Mouse (Mus musculus) heart, embryonic 11.5 days (tissue): ENCODE measurements at regions not wholly inside any gene's neighbourhood (a gene's known extent, or its start where the extent isn't known, plus 50 kb on each side); places are given as distances from the start of the nearest gene placed in this dataset.

ENCODE experiments used
- ATAC-seq: fragments of 200-750 bp; cut with Nextera tagmentation; replicated peaks from 2 replicates; pipeline ENCODE4 v1.8.0; 2017; ENCODE audit warnings: moderate library complexity; ENCODE audit not compliant: insufficient number of reproducible peaks, low FRiP score, low TSS enrichment
- H3K27ac ChIP-seq: fragments of 300-500 bp; sonication (generic); 2 replicates; pipeline ENCODE4 v1.5.1; 2014; ENCODE audit warnings: mild to moderate bottlenecking, low read depth, low read length
- H3K27me3 ChIP-seq: fragments of 300-500 bp; sonication (generic); 2 replicates; pipeline ENCODE4 v1.6.1; 2014; ENCODE audit warnings: mild to moderate bottlenecking, low read length, mixed read lengths; ENCODE audit not compliant: control insufficient read depth, insufficient read depth
- H3K36me3 ChIP-seq: fragments of 300-500 bp; sonication (generic); 2 replicates; pipeline ENCODE4 v1.6.1; 2014; ENCODE audit warnings: mild to moderate bottlenecking, low read length, moderate library complexity, mixed read lengths; ENCODE audit not compliant: control insufficient read depth, insufficient read depth
- H3K4me1 ChIP-seq: fragments of 300-500 bp; sonication (generic); 2 replicates; pipeline ENCODE4 v1.6.1; 2014; ENCODE audit warnings: low read length; ENCODE audit not compliant: control insufficient read depth, insufficient read depth
- H3K4me2 ChIP-seq: fragments of 300-500 bp; sonication (generic); 2 replicates; pipeline ENCODE4 v1.6.1; 2014; ENCODE audit warnings: mild to moderate bottlenecking, moderate library complexity
- H3K4me3 ChIP-seq: fragments of 300-500 bp; sonication (generic); 2 replicates; pipeline ENCODE4 v1.5.1; 2014; ENCODE audit warnings: low read depth, low read length
- H3K9ac ChIP-seq: fragments of 300-500 bp; sonication (generic); 2 replicates; pipeline ENCODE4 v1.6.1; 2014; ENCODE audit warnings: mild to moderate bottlenecking, low read depth, low read length, moderate library complexity
- H3K9me3 ChIP-seq: fragments of 300-500 bp; sonication (generic); replicated peaks from 2 replicates; pipeline ENCODE4 v1.6.1; 2016; ENCODE audit warnings: low read length; ENCODE audit not compliant: control insufficient read depth
- WGBS: fragments of 180-500 bp; shearing (Covaris S2); extraction: QIAGEN DNeasy Blood & Tissue Kit; methylation state at CpG from one replicate; pipeline ENCODE4 v1.1.7; 2014; ENCODE audit not compliant: insufficient replicate concordance; 5-methylcytosine and 5-hydroxymethylcytosine counted together

GRCm38 (mm10) chr5:73938450-73938849, 129.8 kb downstream of the Usp46 start:
- H3K27ac ChIP-seq = no peak overlapping the region
- no peak for ATAC-seq
- H3K4me3 ChIP-seq = no peak overlapping the region
- H3K9me3 ChIP-seq = no peaks in the 10 kb centered on the region
- H3K36me3 ChIP-seq = no peaks in the 10 kb centered on the region
- no peak overlapping the region for H3K9ac ChIP-seq
- H3K4me1 ChIP-seq = no peaks in the 10 kb centered on the region
- WGBS = 44% methylated on average over 4 of the region's 4 CpGs
- H3K4me2 ChIP-seq = no peak overlapping the region
- H3K27me3 ChIP-seq = no peaks in the 10 kb centered on the region; the same call in 1 of the 2 replicates

GRCm38 (mm10) chr5:73942950-73943349, 125.3 kb downstream of the Usp46 start:
- WGBS = 76% methylated on average over 3 of the region's 3 CpGs
- Histone ChIP-seq H3K9me3 (no peaks in the 10 kb centered on the region), H3K4me3 (no peak overlapping the region), H3K4me1 (no peaks in the 10 kb centered on the region), H3K4me2 (no peak overlapping the region), H3K27me3 (no peaks in the 10 kb centered on the region), H3K27ac (no peak overlapping the region), H3K9ac (no peak overlapping the region), H3K36me3 (no peaks in the 10 kb centered on the region)
- ATAC-seq = no peak

GRCm38 (mm10) chr5:73945671-73946070, 122.6 kb downstream of the Usp46 start:
- Histone ChIP-seq H3K9ac (no peak overlapping the region), H3K27ac (no peak overlapping the region), H3K9me3 (no peaks in the 10 kb centered on the region), H3K36me3 (no peaks in the 10 kb centered on the region), H3K4me2 (no peak overlapping the region), H3K27me3 (no peaks in the 10 kb centered on the region), H3K4me3 (no peak overlapping the region), H3K4me1 (no peaks in the 10 kb centered on the region)
- 90% methylated on average over 3 of the region's 3 CpGs for WGBS
- no peak for ATAC-seq

- no peak for ATAC-seq
- H3K36me3 ChIP-seq = no peaks in the 10 kb centered on the region
- 85% methylated on average over 6 of the region's 6 CpGs for WGBS
Observed at GRCm38 (mm10) chr5:73946164-73946563, 122.1 kb downstream of the Usp46 start.

GRCm38 (mm10) chr5:73948031-73948899, 120.0 kb downstream of the Usp46 start:
- ATAC-seq = no peak
- H3K9ac ChIP-seq = no peak overlapping the region
- no peaks in the 10 kb centered on the region for H3K9me3 ChIP-seq
- H3K4me1 ChIP-seq = no peaks in the 10 kb centered on the region
- H3K27me3 ChIP-seq = no peaks in the 10 kb centered on the region
- 79% methylated on average over 9 of the region's 9 CpGs for WGBS
- H3K36me3 ChIP-seq = no peaks in the 10 kb centered on the region
- no peak overlapping the region for H3K4me2 ChIP-seq
- H3K4me3 ChIP-seq = no peak overlapping the region
- no peak overlapping the region for H3K27ac ChIP-seq

More at GRCm38 (mm10) chr5:73946164-73946563, 122.1 kb downstream of the Usp46 start:
- no peaks in the 10 kb centered on the region for H3K9me3 ChIP-seq
- no peak overlapping the region for H3K4me3 ChIP-seq
- no peak overlapping the region for H3K9ac ChIP-seq
- no peaks in the 10 kb centered on the region for H3K4me1 ChIP-seq
- H3K27me3 ChIP-seq = no peaks in the 10 kb centered on the region
- H3K4me2 ChIP-seq = no peak overlapping the region
- no peak overlapping the region for H3K27ac ChIP-seq
